Mouse (Mus musculus) cerebellum, adult 8-10 months (tissue): ENCODE results near the gene Bin2.
"Not testable (repeated sequence)": the region's sequence is repeated elsewhere in the genome, so short reads cannot be mapped to it uniquely, and the experiment has no call there.

Source experiments
- DNase-seq: peaks from one replicate; pipeline ENCODE4 v3.0.0; 2022

Bin2 gene

DNA sequence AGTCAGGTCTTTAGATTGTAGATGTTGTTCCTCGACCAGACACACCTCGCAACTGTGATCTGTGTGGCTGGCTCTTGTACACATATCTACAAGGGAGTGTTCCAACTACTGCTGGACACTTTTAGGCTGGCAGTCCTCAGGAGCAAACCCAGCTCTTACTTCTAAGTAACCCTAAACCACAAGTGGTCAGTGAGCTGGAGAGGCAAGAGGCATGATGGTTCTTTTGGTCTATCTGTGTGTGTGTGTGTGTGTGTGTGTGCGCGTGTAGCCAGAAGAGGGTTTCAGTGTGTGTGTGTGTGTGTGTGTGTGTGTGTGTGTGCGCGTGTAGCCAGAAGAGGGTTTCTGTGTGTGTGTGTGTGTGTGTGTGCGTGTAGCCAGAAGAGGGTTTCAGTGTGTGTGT lies 26.9 kb downstream of the Bin2 start:
- no peak for DNase-seq

DNA sequence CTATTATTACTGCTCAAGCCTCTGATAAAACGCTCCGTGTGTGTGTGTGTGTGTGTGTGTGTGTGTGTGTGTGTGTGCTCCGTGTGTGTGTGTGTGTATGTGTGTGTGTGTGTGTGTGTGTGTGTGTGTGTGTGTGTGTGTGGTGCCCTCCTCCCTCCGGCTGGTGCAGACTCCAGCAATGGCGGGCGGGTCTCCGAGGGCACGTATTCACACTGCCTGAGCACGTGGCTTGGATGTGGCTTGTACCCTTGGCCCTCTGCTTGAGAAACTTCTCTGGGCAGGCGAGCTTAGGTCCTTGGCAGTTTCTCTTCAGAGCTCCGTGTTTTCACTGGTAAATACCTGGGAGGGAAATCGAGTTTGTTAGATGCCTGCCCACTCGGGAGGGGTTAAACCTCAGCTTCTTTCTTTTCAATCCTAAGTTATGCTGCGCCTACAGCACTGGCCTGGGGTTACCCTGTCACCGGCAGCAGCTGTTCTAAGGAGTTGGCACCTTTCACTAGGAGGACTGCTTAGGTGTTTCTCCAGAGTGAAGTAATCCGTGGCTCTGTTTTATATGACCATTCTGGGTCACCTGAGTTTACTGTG lies 28.0 kb downstream of the Bin2 start:
- no peak for DNase-seq

DNA sequence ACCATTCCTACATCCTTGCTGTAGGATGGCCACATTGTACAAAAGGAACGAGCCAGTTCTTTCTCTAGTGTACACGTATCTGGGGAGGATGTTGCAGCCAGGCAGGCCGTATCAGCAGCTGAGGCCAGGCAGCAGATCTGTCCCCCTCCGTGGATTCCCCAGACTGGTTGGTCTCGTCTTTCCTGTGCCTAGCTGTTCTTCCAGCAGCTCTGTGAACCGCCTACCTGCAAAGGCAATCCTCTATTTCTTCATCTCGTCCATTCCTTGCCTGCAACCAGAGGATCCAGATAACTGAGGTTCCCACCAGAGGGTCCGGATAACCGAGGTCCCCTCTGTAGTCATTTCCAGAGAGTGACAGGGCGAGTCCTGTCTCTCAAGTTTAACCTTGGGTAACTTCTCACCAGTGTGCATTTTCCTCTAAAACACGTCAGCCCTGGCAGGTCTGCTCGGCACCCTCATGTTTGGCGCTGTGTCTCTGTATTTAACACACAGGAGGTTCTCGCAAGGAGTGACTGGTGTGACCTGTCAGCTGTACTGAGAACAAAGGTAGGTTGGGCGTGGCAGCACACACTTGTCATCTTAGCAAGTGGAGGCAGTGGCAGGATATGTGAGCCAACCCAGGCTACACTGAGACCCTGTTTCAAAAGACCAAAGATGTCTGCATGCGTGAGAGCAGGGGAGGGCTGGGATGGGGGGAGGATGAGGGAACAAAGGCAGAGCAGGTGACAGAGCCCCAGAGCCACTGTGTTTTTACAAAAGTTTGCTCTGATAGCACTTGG lies 29.2 kb downstream of the Bin2 start:
- DNase-seq = no peak

DNA sequence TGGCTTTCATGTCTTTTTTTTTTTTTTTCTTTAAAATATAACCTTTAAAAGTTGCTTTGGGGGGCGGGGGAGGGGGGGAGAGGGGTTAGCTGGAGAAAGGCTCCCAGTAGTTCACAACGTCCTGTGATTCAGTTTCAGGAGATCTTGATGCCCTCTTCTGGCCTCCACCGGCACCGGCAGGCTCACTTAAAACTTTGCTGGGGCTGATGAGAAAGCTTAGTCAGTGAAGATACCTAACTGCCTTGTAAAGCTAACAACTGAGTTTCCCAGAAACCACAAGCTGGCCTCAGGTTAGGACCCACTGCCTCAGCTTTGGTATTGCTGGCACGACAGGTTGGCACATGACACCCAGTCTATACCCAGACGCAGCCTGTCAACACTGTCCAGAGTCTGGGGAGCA lies 31.7 kb downstream of the Bin2 start:
- DNase-seq = no peak

DNA sequence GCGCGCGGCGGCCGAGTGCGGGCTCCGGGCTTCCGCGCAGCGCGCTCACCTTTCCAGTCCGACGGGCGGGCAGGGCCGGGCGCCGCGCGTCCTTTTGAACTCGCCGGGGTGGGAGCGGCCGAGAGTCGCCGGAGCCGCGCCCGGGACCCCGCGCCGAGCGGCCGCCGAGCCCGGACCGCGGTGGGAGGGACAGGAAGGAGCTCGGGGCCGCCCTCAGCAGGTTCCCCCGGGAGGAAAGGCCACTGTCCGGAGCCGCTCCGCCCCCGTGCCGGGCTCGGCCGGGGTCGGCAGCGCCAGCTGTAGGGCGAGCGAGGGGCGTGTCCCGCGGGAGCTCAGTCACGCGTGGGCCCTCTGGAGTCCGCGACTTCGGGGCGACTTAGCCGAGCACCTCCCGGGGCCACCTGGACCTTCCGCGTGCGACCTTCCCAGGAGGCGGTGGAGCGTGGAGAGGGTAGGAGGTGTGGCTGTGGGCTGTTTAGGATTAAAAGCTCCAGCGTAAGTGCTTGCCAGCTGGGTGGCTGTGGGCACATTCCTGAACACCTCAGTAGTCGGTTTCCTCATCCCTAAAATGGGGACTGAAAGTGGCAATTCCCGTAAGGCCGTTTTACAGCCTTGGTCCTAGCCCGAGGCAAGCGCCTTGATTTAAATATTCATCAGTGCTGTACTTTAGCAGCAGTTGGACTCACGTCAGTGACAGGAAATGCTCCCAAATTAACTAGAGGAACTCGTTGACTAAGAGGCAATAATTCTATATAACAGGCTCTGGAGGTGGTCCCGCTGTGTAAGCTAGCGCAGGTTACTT lies 32.5 kb downstream of the Bin2 start, which contains the start of gene Smagp:
Gene Smagp, minus strand, starts transcription at position 241 of the 802 bp plus-strand sequence.
- no peak for DNase-seq

DNA sequence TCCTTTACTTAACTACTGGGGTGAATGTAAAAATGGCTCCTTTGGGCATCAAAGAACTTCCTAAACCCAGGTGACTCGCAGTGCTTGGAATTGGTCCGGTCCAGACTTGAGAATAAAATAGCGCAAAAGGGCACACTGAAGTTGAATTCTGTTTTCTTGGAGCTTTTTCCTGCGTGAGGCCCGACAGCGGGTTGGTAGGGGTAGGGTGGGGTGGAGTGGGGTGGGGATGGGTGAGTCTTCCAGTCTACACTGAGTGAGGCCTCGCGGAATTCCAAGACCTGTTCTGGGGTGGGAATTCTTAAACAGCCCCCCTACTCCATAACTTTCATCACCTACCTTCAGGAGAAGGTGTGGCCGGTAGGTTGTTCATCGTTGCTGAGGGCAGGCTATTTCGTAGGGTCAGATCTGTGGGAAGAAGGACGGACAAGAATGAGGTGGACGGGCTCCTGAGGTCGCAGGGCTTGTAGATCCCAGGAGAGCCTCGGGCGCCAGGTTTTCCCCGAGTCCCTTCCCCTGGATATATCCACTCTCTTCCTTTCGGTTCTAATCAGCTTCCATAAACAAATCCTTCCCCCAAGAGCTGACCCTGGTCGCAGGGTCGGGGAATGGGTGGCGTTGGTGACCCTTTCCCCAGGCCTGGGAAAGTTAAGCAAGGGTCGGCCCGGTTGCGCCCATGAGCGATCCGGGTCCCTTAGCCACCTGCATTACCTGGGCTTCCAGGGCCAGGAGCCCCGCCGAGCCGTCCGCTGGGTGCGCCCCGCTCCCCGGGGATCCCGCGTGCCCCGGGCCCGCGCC lies 33.3 kb downstream of the Bin2 start:
- no peak for DNase-seq

DNA sequence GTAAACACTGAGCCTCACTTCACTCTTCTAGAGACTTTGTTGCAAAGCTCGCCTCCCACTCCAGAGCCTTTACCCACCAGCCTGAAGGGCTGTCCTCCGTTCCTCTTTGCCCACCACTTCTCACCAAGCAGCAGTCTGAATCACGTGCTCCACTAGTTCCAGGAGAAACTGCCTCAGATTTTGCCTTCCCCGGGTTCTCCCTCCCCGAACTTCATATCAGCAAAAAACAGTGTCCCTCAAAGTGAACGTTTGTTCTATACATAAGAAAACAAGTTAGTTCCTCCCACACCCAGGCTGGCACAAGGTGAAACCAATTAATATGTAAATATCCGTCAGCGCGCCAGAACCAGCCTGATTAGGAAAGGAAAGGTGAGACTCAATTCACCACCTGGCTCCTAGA lies 34.1 kb downstream of the Bin2 start:
- no peak for DNase-seq

DNA sequence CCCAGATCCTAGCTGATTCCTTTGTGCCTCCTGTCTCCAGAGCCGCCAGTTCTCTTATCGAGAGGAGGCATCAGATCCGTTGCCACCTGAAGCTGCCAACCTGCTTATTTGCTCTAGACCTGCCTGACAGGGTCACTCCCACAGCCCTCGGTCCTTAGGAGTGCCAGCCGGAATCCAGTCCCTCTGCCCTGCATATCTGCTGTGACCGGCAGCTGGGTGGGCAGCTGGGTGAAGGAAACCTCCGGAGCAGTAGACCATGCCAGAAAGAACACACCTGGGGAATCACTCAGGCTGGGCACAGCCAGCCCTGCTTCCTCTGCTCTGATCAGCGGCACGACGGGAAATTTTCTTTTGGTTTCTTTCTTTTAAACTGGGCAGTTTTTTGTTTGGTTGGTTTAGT lies 36.0 kb downstream of the Bin2 start:
- DNase-seq = no peak

DNA sequence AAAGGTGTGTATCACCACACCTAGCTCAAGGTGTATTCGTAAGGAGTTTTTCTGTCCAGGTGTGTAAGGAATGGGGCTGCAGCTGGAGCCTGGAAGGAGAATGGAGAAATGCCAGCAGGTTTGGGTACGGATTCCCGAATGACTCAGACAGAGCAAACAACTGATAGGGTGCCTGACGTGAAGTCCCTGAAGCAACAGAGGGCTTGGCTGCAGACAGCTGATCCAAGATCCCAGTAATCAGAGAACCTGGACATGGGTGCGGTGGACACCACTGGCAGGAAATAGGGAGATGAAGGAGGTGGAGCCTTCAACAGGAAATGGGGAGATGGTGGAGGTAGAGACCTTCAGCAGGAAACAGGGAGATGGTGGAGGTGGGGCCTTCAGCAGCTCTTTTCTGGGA lies 37.0 kb downstream of the Bin2 start:
- no peak for DNase-seq

DNA sequence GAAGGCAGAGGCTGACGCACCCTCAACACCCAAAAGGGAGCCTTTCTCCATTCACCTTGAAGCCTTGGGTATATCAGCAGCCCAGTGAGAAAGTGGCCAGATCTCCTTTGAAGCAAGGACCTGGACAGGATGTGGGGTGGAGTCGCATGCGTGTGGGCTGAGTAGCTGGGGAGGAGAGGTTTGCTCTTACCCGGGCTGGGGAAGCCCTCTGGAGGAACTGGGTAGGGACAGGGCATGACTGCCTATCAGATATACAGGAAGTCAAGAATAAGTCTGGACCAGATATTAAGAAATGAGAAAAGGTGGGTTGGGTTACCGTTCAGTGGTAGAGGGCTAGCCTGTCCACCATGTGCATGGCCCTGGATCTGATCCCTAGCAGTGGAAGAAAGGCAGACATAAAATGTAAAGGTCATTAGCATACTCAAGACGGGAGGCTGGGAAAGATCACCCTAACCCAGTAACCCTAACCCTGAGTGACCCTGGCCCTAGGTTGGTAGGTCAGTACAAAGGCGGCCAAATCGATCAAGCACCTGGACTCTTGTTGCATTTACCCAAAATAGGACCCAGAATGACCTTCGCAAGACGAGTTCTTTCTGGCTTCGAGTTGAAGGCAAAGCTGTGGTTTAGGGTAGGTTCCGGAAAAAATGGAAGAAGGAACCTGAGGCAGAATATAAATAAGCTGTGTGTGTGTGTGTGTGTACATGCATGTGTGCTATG lies 37.7 kb downstream of the Bin2 start:
- no peak for DNase-seq

DNA sequence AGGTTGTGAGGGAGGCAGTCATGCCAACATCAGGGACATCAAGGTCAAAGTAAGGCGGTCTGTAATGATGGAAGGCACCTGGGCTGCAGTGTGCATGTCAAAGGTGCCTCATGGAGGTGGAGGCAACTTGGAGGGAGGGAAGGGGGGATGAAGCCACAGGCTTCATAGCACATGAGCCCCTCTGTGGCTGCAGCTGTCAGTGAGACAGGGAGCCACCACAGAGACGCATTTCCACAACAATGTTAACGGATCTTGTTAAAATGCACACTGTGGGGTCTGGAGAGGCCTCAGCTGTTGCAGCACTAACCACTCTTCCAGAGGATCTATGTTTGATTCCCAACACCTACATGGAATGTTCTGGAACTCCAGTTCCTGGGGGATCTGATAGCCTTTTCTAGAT lies 39.2 kb downstream of the Bin2 start:
- DNase-seq = no peak

DNA sequence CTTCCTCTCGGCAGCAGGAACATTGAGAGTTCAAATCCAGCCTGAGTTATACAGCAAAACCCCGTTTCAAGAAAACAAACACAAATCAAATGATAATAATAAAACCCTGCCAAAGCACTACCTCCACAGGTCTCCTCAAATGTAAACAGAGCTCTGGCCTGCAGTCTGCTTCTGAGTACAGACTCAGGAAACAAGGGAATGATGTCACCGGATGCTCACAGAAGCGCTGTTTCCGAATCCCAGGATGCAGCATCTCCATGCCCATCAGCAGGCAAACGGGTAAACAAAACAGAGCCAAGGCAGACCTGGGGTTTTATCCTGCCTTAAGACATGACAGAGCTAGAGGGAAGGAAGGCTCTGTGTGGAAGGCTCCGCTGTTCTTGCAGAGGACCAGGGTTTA lies 40.6 kb downstream of the Bin2 start:
- no peak for DNase-seq

DNA sequence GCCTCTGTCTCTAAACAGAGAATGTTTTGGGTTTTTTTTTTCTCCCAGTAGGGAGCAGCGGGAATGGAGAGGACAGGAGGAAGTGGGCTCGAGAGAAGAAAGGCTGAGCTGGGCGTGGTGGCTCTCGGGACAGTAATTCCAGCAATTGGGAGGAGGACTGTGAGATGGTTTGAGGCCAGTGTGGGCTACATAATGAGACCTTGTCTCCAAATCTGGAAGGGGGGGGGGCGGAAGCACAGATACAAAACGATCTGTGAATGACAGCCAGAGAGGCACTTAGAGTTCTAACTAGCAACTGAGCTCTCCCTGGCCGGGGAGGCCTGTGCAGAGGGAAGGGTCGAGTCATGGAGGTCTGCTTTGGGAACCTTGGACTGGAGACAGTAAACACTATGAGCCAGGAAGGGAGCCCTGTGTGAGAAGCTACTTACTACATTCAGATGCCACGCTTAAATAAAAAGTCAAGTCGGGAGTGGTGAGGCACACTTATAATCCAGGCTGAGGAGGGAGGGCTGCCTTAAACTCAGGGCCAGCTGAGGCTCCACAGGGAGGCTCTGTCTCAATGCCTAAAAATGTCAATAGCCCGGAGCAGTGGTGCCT lies 41.5 kb downstream of the Bin2 start:
- no peak for DNase-seq

DNA sequence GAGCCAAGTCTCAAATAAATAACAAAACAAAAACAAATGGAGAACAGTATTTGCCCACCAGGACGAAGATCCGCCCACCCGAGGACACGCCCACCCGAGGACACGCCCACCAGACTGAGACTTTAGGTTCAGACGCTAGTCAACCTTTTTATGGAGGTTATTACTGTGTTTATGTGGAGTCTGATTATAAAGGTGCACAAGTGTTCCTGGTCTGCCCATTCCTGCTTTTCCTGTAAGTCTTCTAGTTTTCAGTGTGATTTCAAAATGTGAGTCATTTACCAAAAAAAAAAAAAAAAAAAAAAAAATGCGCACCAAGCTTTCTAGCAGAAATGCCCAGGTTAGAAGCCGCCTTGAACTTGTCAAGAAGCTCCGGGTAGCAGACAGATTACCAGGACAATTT lies 42.1 kb downstream of the Bin2 start:
- DNase-seq = no peak

DNA sequence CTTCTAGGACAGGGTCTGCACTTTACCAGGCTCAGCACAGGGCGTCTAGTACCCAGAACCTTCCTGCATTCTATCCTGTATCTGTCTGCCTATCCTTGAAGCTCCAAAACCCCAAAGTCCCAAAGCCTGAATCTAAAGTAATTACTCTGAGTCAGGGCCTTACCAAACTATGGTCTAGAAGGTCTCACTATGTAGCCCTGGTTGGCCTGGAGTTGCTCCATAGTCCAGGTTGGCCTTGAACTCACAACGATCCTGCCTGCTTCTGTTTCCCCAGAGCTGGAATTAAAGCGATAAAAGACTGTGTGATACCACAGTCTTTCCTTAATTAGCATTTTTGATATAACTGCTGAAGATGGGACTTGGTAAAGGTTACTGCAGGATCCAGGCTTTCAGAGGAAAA lies 44.9 kb downstream of the Bin2 start:
- no peak for DNase-seq

DNA sequence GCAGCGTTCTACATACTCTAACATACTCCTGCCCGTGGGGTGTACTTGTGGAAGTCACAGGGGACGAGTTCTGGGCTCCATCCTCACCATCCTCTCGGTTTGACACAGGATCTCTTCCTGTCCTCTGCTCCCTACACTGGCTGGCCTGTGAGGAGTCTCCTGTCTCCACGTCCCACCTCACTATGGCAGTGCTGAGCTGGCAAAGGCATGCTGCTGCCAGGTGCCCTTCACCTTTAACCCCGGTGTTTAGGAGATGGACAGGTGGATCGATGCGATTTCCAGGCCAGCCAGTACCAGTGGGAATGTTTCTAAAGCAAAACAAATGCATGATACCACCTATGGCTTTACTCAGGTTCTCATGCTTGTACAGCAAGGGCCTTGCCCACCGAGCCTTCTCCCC lies 45.6 kb downstream of the Bin2 start:
- DNase-seq = no peak

DNA sequence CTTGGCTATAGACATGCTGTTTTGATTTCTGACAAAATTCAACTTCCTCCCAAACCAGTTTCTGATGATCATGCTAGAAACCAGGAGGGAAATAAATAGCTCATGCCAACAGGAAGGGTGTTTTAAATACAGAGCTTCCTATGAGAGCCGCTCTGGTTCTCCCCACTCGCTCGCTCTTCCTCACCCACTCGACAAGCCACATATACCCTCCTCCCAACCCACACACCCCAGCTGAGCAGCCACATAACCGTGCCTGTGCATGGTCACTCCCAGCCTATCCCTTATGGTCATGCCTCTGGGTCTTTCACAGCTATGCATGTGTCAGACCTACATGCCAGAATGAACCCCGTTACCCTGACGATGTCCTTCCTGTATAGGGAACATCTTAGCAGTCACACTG lies 47.2 kb downstream of the Bin2 start:
- DNase-seq = no peak

DNA sequence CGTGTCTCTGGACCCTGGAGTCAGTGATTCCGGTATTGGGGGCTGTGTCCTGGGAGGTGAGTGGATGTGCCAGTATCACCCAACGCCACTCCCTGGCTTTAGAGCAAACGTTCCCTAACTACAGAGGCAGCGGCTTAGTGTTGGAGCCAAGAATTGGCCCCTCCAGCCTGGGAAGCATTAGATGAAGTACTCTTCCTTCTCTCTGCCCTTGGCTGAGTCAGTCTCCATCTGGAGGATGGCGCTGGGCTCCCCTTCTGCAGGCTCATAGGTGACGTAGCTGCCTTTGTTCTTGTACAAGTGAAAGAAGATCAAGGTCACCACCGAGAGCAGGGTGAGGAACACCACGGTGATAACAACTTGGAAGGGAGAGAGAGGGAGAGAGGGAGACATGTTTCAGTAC lies 47.7 kb downstream of the Bin2 start:
- not testable (repeated sequence) for DNase-seq

DNA sequence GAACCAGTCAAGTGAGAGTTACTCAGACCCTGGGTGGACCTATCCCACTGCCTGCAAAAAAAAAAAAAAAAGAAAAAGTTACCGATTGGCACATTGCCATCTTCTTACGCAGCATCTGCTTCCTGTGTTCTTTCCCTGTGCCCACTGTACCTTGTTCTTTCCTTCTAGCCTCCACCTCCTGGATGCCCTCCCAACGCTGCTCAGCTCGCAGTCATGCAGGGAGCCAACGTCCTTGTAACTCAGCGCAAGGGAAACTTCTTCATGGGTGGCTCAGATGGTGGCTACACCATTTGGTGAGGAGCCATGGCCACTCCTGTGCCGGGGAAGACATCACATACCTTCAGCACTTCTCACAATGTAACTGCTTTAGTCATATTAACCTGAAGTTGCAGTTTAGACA lies 50.2 kb downstream of the Bin2 start:
- DNase-seq = no peak

DNA sequence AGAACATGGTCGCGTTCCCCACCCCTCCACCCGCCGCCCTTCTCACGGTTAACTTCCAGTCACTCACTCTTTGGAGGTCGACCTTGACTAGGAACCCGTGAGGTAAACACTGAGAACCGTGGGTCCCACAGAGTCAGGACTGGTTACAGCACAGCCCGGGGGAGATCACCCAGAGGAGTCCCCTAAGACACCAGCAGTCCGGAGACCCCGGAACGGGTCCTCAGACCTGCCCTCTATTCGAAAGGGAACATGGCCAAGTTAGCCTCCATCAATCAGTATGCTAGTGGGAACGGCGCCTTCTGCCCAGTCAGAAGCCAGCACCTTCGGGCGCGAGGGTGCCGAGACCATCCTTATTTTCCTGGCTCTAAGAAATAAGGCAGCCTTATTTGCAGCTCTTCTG lies 53.1 kb downstream of the Bin2 start:
- DNase-seq = no peak

DNA sequence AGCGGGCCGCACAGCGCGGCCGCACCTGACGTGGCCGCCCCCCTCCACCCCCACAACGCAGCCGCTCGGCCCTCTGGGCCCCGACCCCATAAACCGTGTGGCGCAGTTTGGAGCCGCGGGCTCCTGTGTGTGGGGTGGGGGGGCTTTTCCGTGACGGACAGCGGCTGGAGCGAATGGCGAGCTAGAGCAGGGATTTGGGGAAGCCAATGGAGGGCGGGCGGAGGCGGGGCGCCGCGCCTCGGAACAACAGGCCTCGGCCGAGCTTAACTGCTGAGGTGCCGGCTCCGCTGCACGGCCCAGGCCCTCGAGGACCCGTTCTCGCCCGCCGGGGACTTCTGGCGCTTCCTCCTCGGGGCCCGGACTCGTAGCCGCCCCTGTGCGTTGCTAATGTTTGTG lies 53.5 kb downstream of the Bin2 start:
- peak; percentile 80 for DNase-seq
